Mouse (Mus musculus): ENCODE results near the gene Dlk1. TPM values are rescaled to one million over a fixed set of nuclear protein-coding genes. Genes with fewer than 3 reads are reported as not detected.

Gene Dlk1
- polyA plus RNA-seq, 1 experiment = 1.5 TPM

Other genes with a start within 250 kb of the Dlk1 start
- gene Rtl1, start 147.5 kb downstream of the Dlk1 start, polyA plus RNA-seq (2012; ENCODE audit: insufficient read depth, insufficient read length, missing spikeins) = not detected in 2 replicates

Measured in brown adipose tissue, adult 24 weeks (tissue).